In the genomic region with DNA sequence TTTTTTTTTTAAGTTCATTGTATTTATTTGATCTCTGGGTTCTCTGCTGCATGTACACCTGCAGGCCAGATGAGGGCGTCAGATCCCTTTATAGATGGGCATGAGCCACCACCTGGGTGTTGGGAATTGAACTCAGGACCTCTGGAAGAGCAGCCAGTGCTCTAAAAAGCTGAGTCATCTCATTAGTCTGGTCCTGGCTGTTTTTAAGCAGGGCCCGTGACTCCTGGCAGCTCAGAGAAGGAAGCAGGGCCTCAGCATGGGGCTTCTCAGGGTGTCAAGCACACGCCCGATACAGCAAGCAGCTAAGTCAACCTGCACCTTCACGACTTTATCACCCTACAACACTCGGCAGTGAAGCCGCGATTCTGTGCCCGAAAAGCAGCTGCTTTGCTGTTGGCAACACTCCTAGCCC, we compare ENCODE assay signal across 13 mouse cellular contexts. TPM values are rescaled to one million over a fixed set of nuclear protein-coding genes. Genes with fewer than 3 reads are reported as not detected.
DNase-seq lines count a peak whose midpoint lies in the region; ATAC-seq lines count a peak whose summit lies in the region.
"Had no signal": no experiment of that assay in that cellular context is flagged by ENCODE, and none has a peak within 500 bp of the region (broad histone marks: within the 10 kb centered on the region; RNA-seq: fewer than 3 reads in every experiment).

No protein-coding gene starts in this region.

- peak overlapping the region; percentile 89 for H3K27ac ChIP-seq in liver, embryonic 15.5 days (replicated peaks)
- no peak overlapping the region for H3K27ac ChIP-seq in embryonic facial prominence, embryonic 10.5 days (replicated peaks)
- H3K27ac ChIP-seq: limb, embryonic 10.5 days; midbrain, embryonic 15.5 days had no signal

- H3K27me3 ChIP-seq in liver, embryonic 15.5 days, result no peaks in the 10 kb centered on the region
- no peaks in the 10 kb centered on the region for H3K27me3 ChIP-seq in embryonic facial prominence, embryonic 10.5 days (replicated peaks; ENCODE audit: low read depth, poor library complexity, severe bottlenecking)
- H3K27me3 ChIP-seq: midbrain, embryonic 15.5 days had no signal

- 20% methylated on average over 9 of the region's 9 CpGs for WGBS in liver, embryonic 15.5 days (ENCODE audit: insufficient replicate concordance)
- 89% methylated on average over 9 of the region's 9 CpGs for WGBS in embryonic facial prominence, embryonic 10.5 days

- H3K9me3 ChIP-seq in liver, embryonic 15.5 days (replicated peaks), result no peaks in the 10 kb centered on the region
- H3K9me3 ChIP-seq in embryonic facial prominence, embryonic 10.5 days, result no peaks in the 10 kb centered on the region
- H3K9me3 ChIP-seq: limb, embryonic 10.5 days; midbrain, embryonic 15.5 days had no signal

- H3K4me1 ChIP-seq in liver, embryonic 15.5 days (replicated peaks), result peaks cover 66% of the 10 kb centered on the region
- peaks cover 12% of the 10 kb centered on the region for H3K4me1 ChIP-seq in embryonic facial prominence, embryonic 10.5 days

- peak; percentile 19 for DNase-seq in 3T3-L1 (ENCODE audit: low read depth, low spot score)
- DNase-seq in ES-CJ7 (ENCODE audit: low read depth, low spot score), result peak; percentile 50
- DNase-seq in c-Kit-positive CD71-positive TER-119-positive erythroid progenitor cells, embryonic 14.5 days (ENCODE audit: low spot score), result peak; percentile 68
- DNase-seq in right cerebral cortex, postnatal 14 days, result no peak
- DNase-seq in gastrocnemius, postnatal 4 days (ENCODE audit: low spot score in 2 of 2), result no peak
- no peak for DNase-seq in embryonic facial prominence, embryonic 10.5 days (ENCODE audit: low spot score)
- DNase-seq: lung, postnatal 10 days; right cerebral cortex, postnatal 4 days; thymus, postnatal 36 days had no signal

- peak overlapping the region; percentile 25 for H3K4me2 ChIP-seq in liver, embryonic 15.5 days
- H3K4me2 ChIP-seq: midbrain, embryonic 15.5 days had no signal

- no peak overlapping the region for H3K4me3 ChIP-seq in liver, embryonic 15.5 days (replicated peaks)
- no peak overlapping the region for H3K4me3 ChIP-seq in embryonic facial prominence, embryonic 10.5 days
- H3K4me3 ChIP-seq: limb, embryonic 10.5 days; midbrain, embryonic 15.5 days had no signal

- H3K9ac ChIP-seq in liver, embryonic 15.5 days, result no peak overlapping the region
- H3K9ac ChIP-seq: midbrain, embryonic 15.5 days had no signal

- ATAC-seq in liver, embryonic 15.5 days (ENCODE audit: insufficient read depth), result peak; percentile 91
- ATAC-seq: hindbrain, embryonic 16.5 days; midbrain, embryonic 15.5 days had no signal

- peaks cover 94% of the 10 kb centered on the region for H3K36me3 ChIP-seq in liver, embryonic 15.5 days (replicated peaks)
- peaks cover 92% of the 10 kb centered on the region for H3K36me3 ChIP-seq in embryonic facial prominence, embryonic 10.5 days (replicated peaks)

RNA-seq across cellular contexts. Expression of a gene that starts 5.5 kb away (rescaled TPM):
- 139 and 142 TPM in 2 replicates for polyA plus RNA-seq in liver, embryonic 15.5 days (2015; fragmentation: Nextera tagmentation; extraction: Ambion mirVana)
- 100 to 1,000 TPM; 115 to 120 TPM for total RNA-seq in gastrocnemius, postnatal 4 days (2021)
- polyA plus RNA-seq in embryonic facial prominence, embryonic 10.5 days (2016; fragmentation: Nextera tagmentation; extraction: Ambion mirVana), result 249 and 271 TPM in 2 replicates

RNA-seq across cellular contexts. Expression of a gene that starts 8.6 kb away (rescaled TPM):
- 1.1 and 1.4 TPM in 2 replicates for polyA plus RNA-seq in liver, embryonic 15.5 days (2015; fragmentation: Nextera tagmentation; extraction: Ambion mirVana)
- 1 to 10 TPM; 1.4 to 1.5 TPM for total RNA-seq in gastrocnemius, postnatal 4 days (2021)
- polyA plus RNA-seq in embryonic facial prominence, embryonic 10.5 days (2016; fragmentation: Nextera tagmentation; extraction: Ambion mirVana), result 7.2 and 7.3 TPM in 2 replicates

RNA-seq across cellular contexts. Expression of a gene that starts 36.3 kb away (rescaled TPM):
- polyA plus RNA-seq in liver, embryonic 15.5 days (2015; fragmentation: Nextera tagmentation; extraction: Ambion mirVana), result 185 and 208 TPM in 2 replicates
- total RNA-seq in gastrocnemius, postnatal 4 days (2021), result 100 to 1,000 TPM; 152 to 157 TPM
- polyA plus RNA-seq in embryonic facial prominence, embryonic 10.5 days (2016; fragmentation: Nextera tagmentation; extraction: Ambion mirVana), result 287 and 289 TPM in 2 replicates

Comparison
In these comparisons a context has a peak if more than half of its experiments do, and no peak if none do; other contexts are left out.
1. DNase-seq: peak in 3T3-L1 (single experiment), ES-CJ7 (single experiment) and c-Kit-positive CD71-positive TER-119-positive erythroid progenitor cells, embryonic 14.5 days (single experiment); none in right cerebral cortex, postnatal 14 days (single experiment), gastrocnemius, postnatal 4 days (0 of 2) and embryonic facial prominence, embryonic 10.5 days (single experiment).